Mouse (Mus musculus) MEL (cell line): ENCODE measurements around the gene Hoxc5. TPM values are rescaled to one million over a fixed set of nuclear protein-coding genes. Genes with fewer than 3 reads are reported as not detected.
A peak's percentile ranks its signal among the peaks of the same experiment; 100 is the strongest.

Experiments
- DNase-seq: peaks from one replicate; pipeline ENCODE4 v3.0.0; 2011; ENCODE audit warnings: low read depth, low spot score
- H3K27ac ChIP-seq: 2 replicates; pipeline ENCODE4 v1.5.1; 2012; ENCODE audit warnings: low read depth, mild to moderate bottlenecking, control low read depth, low read length, moderate library complexity; ENCODE audit not compliant: control insufficient read depth
- H3K27me3 ChIP-seq, 2 experiments: fragments of 150-350 bp in 1 of 2; sonication (generic) in 1 of 2; 2 replicates each; pipeline ENCODE4 v1.6.1; 2012; ENCODE audit warnings: low read length in 2 of 2, mild to moderate bottlenecking in 2 of 2, improper control_type of control experiment in 1 of 2, moderate library complexity in 1 of 2; ENCODE audit not compliant: insufficient read depth in 2 of 2, control insufficient read depth in 1 of 2
- H3K36me3 ChIP-seq, 2 experiments: 2 replicates each; pipeline ENCODE4 v1.6.1; 2012 to 2014; ENCODE audit warnings: low read length in 2 of 2, improper control_type of control experiment in 1 of 2, inconsistent platforms in 1 of 2, mild to moderate bottlenecking in 1 of 2; ENCODE audit not compliant: insufficient read depth in 2 of 2, control insufficient read depth in 1 of 2
- H3K4me1 ChIP-seq, 2 experiments: fragments of 150-350 bp in 1 of 2; sonication (generic) in 1 of 2; 2 replicates each; pipeline ENCODE4 v1.6.1; 2012; ENCODE audit warnings: low read length in 2 of 2, improper control_type of control experiment in 1 of 2, mild to moderate bottlenecking in 1 of 2; ENCODE audit not compliant: insufficient read depth in 2 of 2, control insufficient read depth in 1 of 2
- H3K4me3 ChIP-seq, 2 experiments: fragments of 150-350 bp in 1 of 2; sonication (generic) in 1 of 2; 2 replicates each; pipeline ENCODE4 v1.5.1; 2012; ENCODE audit warnings: low read depth in 2 of 2, low read length in 2 of 2, mild to moderate bottlenecking in 2 of 2, moderate library complexity in 2 of 2, control low read depth in 1 of 2, improper control_type of control experiment in 1 of 2; ENCODE audit not compliant: control insufficient read depth in 1 of 2, insufficient read depth in 1 of 2
- H3K79me2 ChIP-seq: 2 replicates; pipeline ENCODE4 v1.6.1; 2012; ENCODE audit warnings: mild to moderate bottlenecking, low read length, moderate library complexity; ENCODE audit not compliant: control insufficient read depth, poor library complexity, insufficient read depth
- H3K9ac ChIP-seq: 2 replicates; pipeline ENCODE4 v1.6.1; 2012; ENCODE audit warnings: low read depth, mild to moderate bottlenecking, control low read depth, low read length, moderate library complexity; ENCODE audit not compliant: control insufficient read depth, poor library complexity, severe bottlenecking
- H3K9me3 ChIP-seq: fragments of 150-350 bp; sonication (generic); replicated peaks from 2 replicates; pipeline ENCODE4 v1.6.1; 2012; ENCODE audit warnings: mild to moderate bottlenecking, low read length, improper control_type of control experiment, moderate library complexity; ENCODE audit not compliant: insufficient read depth
- CHD1 ChIP-seq: IDR thresholded peaks from 2 replicates; pipeline ENCODE4 v1.6.1; 2012; ENCODE audit warnings: low read depth, mild to moderate bottlenecking, inconsistent platforms, low read length, improper control_type of control experiment
- CHD2 ChIP-seq: IDR thresholded peaks from 2 replicates; pipeline ENCODE4 v1.6.1; 2011; ENCODE audit warnings: low read length, improper control_type of control experiment
- CTCF ChIP-seq, 3 experiments: IDR thresholded peaks in 2 of 3; conservative IDR thresholded peaks in 1 of 3; 2 replicates each; pipeline ENCODE4 v1.5.1; 2011 to 2012; ENCODE audit warnings: low read length in 3 of 3, low read depth in 2 of 3, mild to moderate bottlenecking in 2 of 3, improper control_type of control experiment in 1 of 3, inconsistent platforms in 1 of 3, mixed read lengths in 1 of 3, moderate library complexity in 1 of 3; ENCODE audit not compliant: control insufficient read depth in 1 of 3, insufficient read depth in 1 of 3, poor library complexity in 1 of 3, severe bottlenecking in 1 of 3
- E2F4 ChIP-seq: IDR thresholded peaks from 2 replicates; pipeline ENCODE4 v1.6.1; 2011; ENCODE audit warnings: low read depth, low read length, improper control_type of control experiment, borderline replicate concordance
- EP300 ChIP-seq, 2 experiments: IDR thresholded peaks; 2 replicates each; pipeline ENCODE4 v1.6.1; 2011; ENCODE audit warnings: improper control_type of control experiment in 2 of 2, low read length in 2 of 2, low read depth in 1 of 2, mild to moderate bottlenecking in 1 of 2
- HCFC1 ChIP-seq: IDR thresholded peaks from 2 replicates; pipeline ENCODE4 v1.6.1; 2012; ENCODE audit warnings: low read depth, mild to moderate bottlenecking, inconsistent platforms, low read length, improper control_type of control experiment, moderate library complexity
- JUND ChIP-seq: IDR thresholded peaks from 2 replicates; pipeline ENCODE4 v1.6.1; 2011; ENCODE audit warnings: low read depth, mild to moderate bottlenecking, improper control_type of control experiment, low read length
- KAT2A ChIP-seq: conservative IDR thresholded peaks from 2 replicates; pipeline ENCODE4 v1.6.1; 2012; ENCODE audit warnings: low read depth, low read length, improper control_type of control experiment, inconsistent platforms
- MAFK ChIP-seq: IDR thresholded peaks from 2 replicates; pipeline ENCODE4 v1.6.1; 2011; ENCODE audit warnings: low read depth, mild to moderate bottlenecking, low read length, improper control_type of control experiment, borderline replicate concordance
- MAZ ChIP-seq: IDR thresholded peaks from 2 replicates; pipeline ENCODE4 v1.6.1; 2012; ENCODE audit warnings: low read depth, mild to moderate bottlenecking, inconsistent platforms, low read length, improper control_type of control experiment
- MEF2A ChIP-seq: IDR thresholded peaks from 2 replicates; pipeline ENCODE4 v1.6.1; 2014; ENCODE audit warnings: low read depth, mild to moderate bottlenecking, inconsistent platforms, low read length, improper control_type of control experiment; ENCODE audit not compliant: poor library complexity, insufficient replicate concordance, severe bottlenecking; ENCODE audit errors: extremely low read depth
- MYB ChIP-seq: IDR thresholded peaks from 2 replicates; pipeline ENCODE4 v1.6.1; 2011; ENCODE audit warnings: mild to moderate bottlenecking, low read depth, low read length, improper control_type of control experiment
- MYC ChIP-seq: IDR thresholded peaks from 2 replicates; pipeline ENCODE4 v1.6.1; 2011; ENCODE audit warnings: low read depth, mild to moderate bottlenecking, low read length, improper control_type of control experiment, moderate library complexity
- NELFE ChIP-seq: IDR thresholded peaks from 2 replicates; pipeline ENCODE4 v1.6.1; 2011; ENCODE audit warnings: low read depth, low read length, improper control_type of control experiment
- POLR2A ChIP-seq, 2 experiments: IDR thresholded peaks; 2 replicates each; pipeline ENCODE4 v1.6.1; 2011 to 2012; ENCODE audit warnings: low read length in 2 of 2, mild to moderate bottlenecking in 2 of 2, control low read depth in 1 of 2, improper control_type of control experiment in 1 of 2, low read depth in 1 of 2, moderate library complexity in 1 of 2; ENCODE audit not compliant: control insufficient read depth in 1 of 2, insufficient read depth in 1 of 2, poor library complexity in 1 of 2
- RAD21 ChIP-seq: IDR thresholded peaks from 2 replicates; pipeline ENCODE4 v1.6.1; 2011; ENCODE audit warnings: mild to moderate bottlenecking, low read depth, low read length, improper control_type of control experiment
- RCOR1 ChIP-seq: IDR thresholded peaks from 2 replicates; pipeline ENCODE4 v1.6.1; 2012; ENCODE audit warnings: low read depth, mild to moderate bottlenecking, inconsistent platforms, low read length, improper control_type of control experiment
- SIN3A ChIP-seq: IDR thresholded peaks from 2 replicates; pipeline ENCODE4 v1.6.1; 2012; ENCODE audit warnings: low read length, improper control_type of control experiment, inconsistent platforms
- TBP ChIP-seq: IDR thresholded peaks from 2 replicates; pipeline ENCODE4 v1.8.0; 2011; ENCODE audit warnings: low read depth, low read length, improper control_type of control experiment
- UBTF ChIP-seq: IDR thresholded peaks from 2 replicates; pipeline ENCODE4 v1.6.1; 2012; ENCODE audit warnings: low read depth, mild to moderate bottlenecking, inconsistent platforms, low read length, improper control_type of control experiment, moderate library complexity, borderline replicate concordance; ENCODE audit not compliant: insufficient read depth
- USF1 ChIP-seq: IDR thresholded peaks from 2 replicates; pipeline ENCODE4 v1.6.1; 2014; ENCODE audit warnings: low read depth, mild to moderate bottlenecking, inconsistent platforms, low read length, improper control_type of control experiment, moderate library complexity
- ZC3H11A ChIP-seq: IDR thresholded peaks from 2 replicates; pipeline ENCODE4 v1.6.1; 2012; ENCODE audit warnings: low read depth, mild to moderate bottlenecking, inconsistent platforms, low read length, improper control_type of control experiment
- ZKSCAN1 ChIP-seq: IDR thresholded peaks from 2 replicates; pipeline ENCODE4 v1.6.1; 2012; ENCODE audit warnings: low read depth, mild to moderate bottlenecking, inconsistent platforms, low read length, improper control_type of control experiment, moderate library complexity
- ZMIZ1 ChIP-seq: IDR thresholded peaks from 2 replicates; pipeline ENCODE4 v1.6.1; 2012; ENCODE audit warnings: low read depth, mild to moderate bottlenecking, inconsistent platforms, low read length, improper control_type of control experiment, moderate library complexity
- ZNF384 ChIP-seq: IDR thresholded peaks from 2 replicates; pipeline ENCODE4 v1.6.1; 2012; ENCODE audit warnings: low read depth, mild to moderate bottlenecking, inconsistent platforms, low read length, improper control_type of control experiment
- polyA plus RNA-seq, 2 experiments: library from polyadenylated mRNA; stranded (reverse) in 1 of 2; unstranded in 1 of 2; fragments of >175 nt in 1 of 2; fragments of >200 nt in 1 of 2; gene quantifications; 2 replicates each; pipeline versions ENCODE4 v1.2.1 to v1.2.4; 2012; ENCODE audit warnings: low replicate concordance in 2 of 2, low read depth in 1 of 2; ENCODE audit not compliant: insufficient read length in 2 of 2, insufficient read depth in 1 of 2, missing spikeins in 1 of 2
- total RNA-seq: library from RNA; depleted of rRNA; stranded (reverse); fragments of 300-350 nt; gene quantifications from 2 replicates; pipeline ENCODE4 v1.2.3, GENCODE M21; 2012

Gene Hoxc5
- total and polyA plus RNA-seq, 3 experiments, result 0.46 to 3.0 TPM; not detected in 1

- peak; percentile 71 to 78 for TF ChIP-seq POLR2A (IDR thresholded peaks at IDR 0.05; ENCODE audit: control insufficient read depth in 1 of 2, insufficient read depth in 1 of 2, low read depth in 1 of 2, low read length in 2 of 2, poor library complexity in 1 of 2)
- TF ChIP-seq ZMIZ1, result no peak; the same call in 1 of the 2 replicates
- no peak; the same call in none of the 2 replicates for TF ChIP-seq SIN3A
- TF ChIP-seq HCFC1, result peak; percentile 69
Observed at GRCm38 (mm10) chr15:102976631-102977422, 9.6 kb downstream of the Hoxc5 start (continued).

DNA sequence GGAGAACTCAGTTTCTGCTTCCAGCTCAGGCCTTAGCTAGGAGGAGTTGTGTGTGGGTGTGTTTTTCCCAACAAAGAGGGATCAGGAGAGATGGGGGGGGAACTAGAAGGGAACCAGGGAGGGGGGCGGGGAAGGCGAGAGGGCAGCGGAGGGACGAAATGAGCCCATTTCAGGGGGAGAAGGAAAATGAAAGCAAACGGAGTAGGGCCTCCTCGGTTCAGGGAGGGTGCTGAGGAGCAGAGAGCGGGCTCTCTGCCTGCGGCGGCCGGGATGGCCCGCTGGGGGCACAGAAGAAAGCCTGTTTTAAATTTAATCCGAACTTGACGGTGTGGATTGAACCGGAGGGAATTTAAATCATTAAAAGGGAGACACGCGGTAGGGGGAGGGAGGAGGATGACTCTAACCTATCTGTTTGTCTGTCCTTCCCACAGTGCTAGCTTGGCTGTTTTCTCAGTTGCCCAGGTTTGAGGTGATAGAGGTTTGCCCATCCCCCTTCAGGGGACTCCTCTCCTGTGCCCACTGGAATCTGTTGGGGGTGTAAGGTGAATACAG is 10.3 kb downstream of the Hoxc5 start:
- peaks cover 16 to 23% of the 10 kb centered on the region in 2 experiments for H3K4me1 ChIP-seq
- no peaks in the 10 kb centered on the region for H3K27me3 ChIP-seq

DNA sequence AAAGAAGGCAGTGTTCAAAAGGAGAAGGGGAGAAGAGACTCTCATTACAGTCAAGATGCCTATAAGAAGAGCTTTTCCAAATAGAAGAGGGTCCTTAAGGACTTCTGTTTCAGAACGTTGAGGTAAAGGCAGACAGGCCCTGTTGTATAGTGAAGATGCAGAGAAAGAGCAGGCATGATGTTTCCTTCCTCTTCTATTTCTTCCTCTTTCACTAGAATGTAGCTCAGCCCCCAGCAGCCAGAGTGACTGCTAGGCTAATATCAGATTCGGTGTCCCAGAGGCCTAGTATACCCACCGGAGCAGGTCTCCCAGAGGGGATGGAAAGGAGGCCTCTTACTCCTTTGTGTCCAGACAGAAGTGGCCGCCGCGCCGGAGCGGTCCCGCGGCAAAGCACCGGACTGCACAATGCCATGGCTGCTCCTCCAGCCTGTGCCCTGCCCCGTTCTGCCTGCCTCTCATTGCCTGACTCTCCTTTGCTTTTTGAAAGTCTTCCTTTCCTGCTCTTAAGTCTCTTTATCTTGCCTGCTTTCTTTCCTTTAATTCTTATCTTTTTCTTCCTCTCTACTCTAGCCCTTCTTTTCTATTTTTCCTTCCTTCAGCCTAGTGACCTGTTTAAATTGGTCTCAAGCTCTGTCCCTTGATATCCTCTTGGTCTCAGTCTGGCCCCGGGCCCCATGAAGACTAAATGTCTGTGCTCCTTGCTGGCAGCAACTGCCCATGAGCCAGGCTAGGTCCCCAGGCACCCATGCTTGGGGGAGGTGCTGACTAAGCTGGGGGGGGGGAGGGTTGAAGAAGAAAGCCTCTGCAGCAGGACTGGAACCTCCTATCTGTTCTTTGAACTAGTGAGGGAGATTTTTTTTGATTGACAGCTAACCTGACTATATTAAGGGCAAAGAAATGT is 11.6 kb downstream of the Hoxc5 start:
- Histone ChIP-seq H3K4me3 (peak overlapping the region; percentile 81 to 89), H3K79me2 (peaks cover 54% of the 10 kb centered on the region), H3K27me3 (no peaks in the 10 kb centered on the region), H3K27ac (peak overlapping the region; percentile 83), H3K36me3 (peaks cover 0 to 18% of the 10 kb centered on the region in 2 experiments; a peak in 3 of 4 replicates), H3K4me1 (peaks cover 16 to 23% of the 10 kb centered on the region in 2 experiments), H3K9me3 (no peaks in the 10 kb centered on the region), H3K9ac (peak overlapping the region; percentile 93)
- DNase-seq, result peak; percentile 86
- peak; percentile 29; the same call in 1 of the 2 replicates for TF ChIP-seq NELFE
- TF ChIP-seq MYC, result peak; percentile 54; the same call in 1 of the 2 replicates
- no peak for TF ChIP-seq MAZ
- TF ChIP-seq ZKSCAN1, result no peak
- no peak for TF ChIP-seq MYB
- TF ChIP-seq CHD1, result no peak; the same call in none of the 2 replicates
- no peak for TF ChIP-seq ZNF384
- TF ChIP-seq CTCF (IDR thresholded peaks at IDR 0.05 in 2 of 3, conservative IDR thresholded peaks at IDR 0.05 in 1 of 3; ENCODE audit: control insufficient read depth in 1 of 3, insufficient read depth in 1 of 3, low read depth in 2 of 3, low read length in 3 of 3, poor library complexity in 1 of 3, severe bottlenecking in 1 of 3), result no peak
- 0 out of 2 replicates have a peak, but pooled peaks have one; percentile 6 for TF ChIP-seq JUND
- TF ChIP-seq CHD2, result peak; percentile 10; the same call in 1 of the 2 replicates
- TF ChIP-seq MAFK, result 0 out of 2 replicates have a peak, but pooled peaks have one; percentile 8
- no peak for TF ChIP-seq ZC3H11A
- no peak for TF ChIP-seq MEF2A
- TF ChIP-seq RAD21, result no peak

More for the DNA sequence above, 10.3 kb downstream of the Hoxc5 start:
- H3K79me2 ChIP-seq, result peaks cover 54% of the 10 kb centered on the region
- no peaks in the 10 kb centered on the region for H3K9me3 ChIP-seq
- H3K9ac ChIP-seq, result peak overlapping the region; percentile 93
- peak overlapping the region; percentile 81 to 89 for H3K4me3 ChIP-seq
- peak; percentile 46; the same call in 1 of the 2 replicates for TF ChIP-seq CHD1
- TF ChIP-seq HCFC1, result peak; percentile 16; the same call in 1 of the 2 replicates
- no peak for TF ChIP-seq CTCF (IDR thresholded peaks at IDR 0.05 in 2 of 3, conservative IDR thresholded peaks at IDR 0.05 in 1 of 3; ENCODE audit: control insufficient read depth in 1 of 3, insufficient read depth in 1 of 3, low read depth in 2 of 3, low read length in 3 of 3, poor library complexity in 1 of 3, severe bottlenecking in 1 of 3)
- no peak for TF ChIP-seq MYC
- 0 out of 2 replicates have a peak, but pooled peaks have one; percentile 4 for TF ChIP-seq USF1
- peak in 1 of 2 experiments; percentile 26; a peak in 2 of 4 replicates for TF ChIP-seq EP300 (IDR thresholded peaks at IDR 0.05; ENCODE audit: low read depth in 1 of 2, low read length in 2 of 2)
- TF ChIP-seq POLR2A (IDR thresholded peaks at IDR 0.05; ENCODE audit: control insufficient read depth in 1 of 2, insufficient read depth in 1 of 2, low read depth in 1 of 2, low read length in 2 of 2, poor library complexity in 1 of 2), result no peak
- no peak for TF ChIP-seq ZMIZ1
- TF ChIP-seq UBTF, result 0 out of 2 replicates have a peak, but pooled peaks have one; percentile 6
- no peak for TF ChIP-seq RCOR1
- peak; percentile 46; the same call in 1 of the 2 replicates for TF ChIP-seq E2F4
- TF ChIP-seq TBP, result 0 out of 2 replicates have a peak, but pooled peaks have one; percentile 37
- no peak for TF ChIP-seq KAT2A
- TF ChIP-seq MAFK, result no peak
- no peak for TF ChIP-seq ZNF384
- H3K27ac ChIP-seq, result peak overlapping the region; percentile 83
- DNase-seq, result peak; percentile 68
- H3K36me3 ChIP-seq, result peaks cover 0 to 18% of the 10 kb centered on the region in 2 experiments; a peak in 2 of 4 replicates
